Mouse (Mus musculus): ENCODE data around the gene Serhl.
"Not testable (repeated sequence)": the region's sequence is repeated elsewhere in the genome, so short reads cannot be mapped to it uniquely, and the experiment has no call there.

Serhl gene

DNA sequence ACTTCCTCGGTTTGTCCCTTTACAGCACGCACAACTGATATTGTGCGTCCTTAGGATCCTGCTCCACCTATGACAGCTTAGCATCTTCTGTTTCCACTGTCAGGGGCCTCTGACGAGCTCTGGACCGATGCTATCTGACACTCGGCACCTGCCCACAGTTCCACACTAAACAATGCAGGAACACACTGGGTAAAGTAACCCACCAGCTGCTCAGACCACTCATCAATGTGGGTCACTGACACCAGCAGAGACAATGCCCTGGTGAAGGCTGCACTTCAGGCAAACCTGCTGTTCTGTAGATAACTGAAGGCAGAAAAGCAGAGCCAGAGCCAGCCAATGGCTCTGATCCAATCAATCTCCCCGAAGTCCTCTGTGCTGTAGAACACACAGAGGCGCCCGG is 37.3 kb downstream of the Serhl start:
- no peak for DNase-seq (ENCODE audit: low read depth, low spot score)

DNA sequence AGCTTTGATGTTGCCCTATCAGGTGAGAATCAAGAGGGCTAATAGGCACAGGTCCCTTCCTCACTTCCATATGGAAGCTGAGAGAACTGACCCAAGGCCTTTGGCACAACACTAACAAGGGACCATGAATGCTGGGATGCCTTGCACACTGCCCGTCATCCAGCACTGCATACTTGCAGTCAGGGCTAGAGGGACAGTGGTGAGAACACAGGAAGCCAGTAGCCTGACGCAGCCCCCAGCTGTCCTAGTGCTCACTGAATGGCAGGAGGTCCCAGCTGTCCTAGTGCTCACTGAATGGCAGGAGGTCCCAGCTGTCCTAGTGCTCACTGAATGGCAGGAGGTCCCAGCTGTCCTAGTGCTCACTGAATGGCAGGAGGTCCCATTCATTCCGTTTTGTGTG is 37.7 kb downstream of the Serhl start:
- not testable (repeated sequence) for DNase-seq (ENCODE audit: low read depth, low spot score)

- DNase-seq (ENCODE audit: low read depth, low spot score) = no peak
Measured at GRCm38 (mm10) chr15:83129530-83130231, 40.4 kb downstream of the Serhl start.

DNA sequence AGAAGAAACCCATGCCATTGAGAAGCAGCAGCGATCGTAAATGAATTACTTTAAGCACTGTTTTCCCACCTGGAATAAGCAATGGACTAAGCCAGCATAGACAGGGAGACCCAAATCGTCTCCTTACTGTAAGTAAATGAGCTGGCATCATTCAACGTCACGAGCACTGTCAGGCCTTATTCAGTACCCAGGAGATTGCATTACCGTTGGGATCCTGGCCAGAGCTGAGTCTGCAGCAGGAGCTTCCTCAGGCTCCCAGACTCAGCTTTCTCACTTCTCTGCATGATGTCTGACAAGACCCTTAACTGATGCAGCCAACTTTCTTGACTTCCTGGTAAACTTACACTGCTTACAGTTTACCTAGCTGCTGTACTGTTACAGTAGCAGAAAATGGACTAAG is 45.4 kb downstream of the Serhl start:
- DNase-seq (ENCODE audit: low read depth, low spot score) = no peak

DNA sequence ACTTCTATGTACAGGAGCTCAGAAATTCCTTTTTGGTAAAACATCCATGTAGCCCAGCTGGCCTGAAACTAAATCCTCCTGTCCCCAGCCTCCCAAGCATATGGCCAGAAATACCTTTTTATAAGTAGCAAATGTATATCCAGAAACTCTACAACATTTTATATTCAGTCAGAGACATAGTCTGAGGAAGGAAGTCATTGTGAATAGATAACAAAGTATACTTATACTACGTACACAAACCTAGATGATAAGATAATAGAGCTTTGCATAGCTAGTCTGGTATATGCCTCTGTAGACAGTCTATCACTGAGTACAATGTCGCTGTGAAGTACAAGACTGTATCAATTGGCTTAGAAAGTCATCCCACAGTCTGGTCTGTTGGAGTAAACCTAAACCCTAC is 46.3 kb downstream of the Serhl start:
- DNase-seq (ENCODE audit: low read depth, low spot score) = no peak

GRCm38 (mm10) chr15:83142861-83143260 is 53.6 kb downstream of the Serhl start:
- no peak for DNase-seq (ENCODE audit: low read depth, low spot score)

GRCm38 (mm10) chr15:83145541-83145940 is 56.2 kb downstream of the Serhl start:
- no peak for DNase-seq (ENCODE audit: low read depth, low spot score)

DNA sequence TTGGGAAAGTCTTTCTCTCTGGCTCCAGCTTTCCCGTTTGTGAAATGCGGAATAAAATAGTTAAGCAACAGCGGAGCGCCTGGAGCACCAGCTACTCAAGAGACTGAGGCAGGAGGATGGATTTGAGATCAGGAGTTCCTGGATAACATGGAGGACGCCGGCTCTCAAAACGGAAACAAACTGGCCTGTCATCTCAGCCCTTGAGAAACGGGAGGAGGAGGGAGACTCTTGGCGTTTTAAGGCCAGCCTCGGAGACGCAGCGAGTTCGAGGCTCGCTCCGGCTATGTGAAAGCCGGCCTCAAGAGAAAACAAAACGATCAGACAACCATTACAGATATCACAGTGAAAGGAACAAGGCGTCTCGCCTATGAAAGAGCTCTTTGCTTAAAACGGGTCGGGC is 59.1 kb downstream of the Serhl start:
- no peak for DNase-seq (ENCODE audit: low read depth, low spot score)

DNA sequence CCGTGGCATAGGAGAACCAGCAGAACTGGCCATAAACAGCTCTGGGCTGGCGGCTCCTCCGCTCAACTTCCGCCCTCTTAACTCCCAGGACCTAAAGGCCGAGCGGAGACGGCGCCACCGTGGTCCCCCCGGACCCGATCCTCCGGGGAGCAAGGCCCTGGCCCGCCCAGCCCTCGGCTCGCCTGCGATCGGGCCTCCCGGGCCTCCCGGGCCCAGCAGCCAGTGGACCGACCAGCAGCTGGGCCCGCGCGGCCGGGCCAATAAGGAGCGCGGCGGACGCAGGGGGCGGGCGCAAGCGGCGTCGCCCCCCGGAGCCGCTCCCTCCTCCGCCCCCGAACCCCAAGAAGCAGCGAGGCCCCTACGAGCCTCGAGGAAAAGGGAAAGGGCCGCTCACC is 59.5 kb downstream of the Serhl start:
- DNase-seq (ENCODE audit: low read depth, low spot score) = no peak

- peak; percentile 99 for DNase-seq (ENCODE audit: low read depth, low spot score)
Measured at GRCm38 (mm10) chr15:83149196-83150072, 60.1 kb downstream of the Serhl start, which contains the start of gene Poldip3. Gene Poldip3 (minus strand): TSS chr15:83149384.

DNA sequence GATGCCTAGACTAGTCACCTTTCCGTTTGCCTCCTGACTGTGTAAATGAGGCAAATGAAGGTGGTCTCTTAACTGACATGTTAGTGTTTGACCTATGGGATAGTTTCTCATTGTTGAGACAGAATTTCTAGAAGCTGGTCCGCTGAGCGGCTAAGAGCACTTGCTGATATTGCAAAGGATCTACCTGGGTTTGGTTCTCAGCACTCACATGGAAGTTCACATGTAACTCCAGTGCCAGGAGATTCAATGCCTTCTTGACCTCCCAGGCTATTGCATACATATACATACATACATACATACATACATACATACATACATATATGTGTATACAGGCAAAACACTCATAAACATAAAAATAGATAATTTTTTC is 60.8 kb downstream of the Serhl start:
- no peak for DNase-seq (ENCODE audit: low read depth, low spot score)

- no peak for DNase-seq (ENCODE audit: low read depth, low spot score)
Measured at GRCm38 (mm10) chr15:83150694-83151093, 61.4 kb downstream of the Serhl start.

DNA sequence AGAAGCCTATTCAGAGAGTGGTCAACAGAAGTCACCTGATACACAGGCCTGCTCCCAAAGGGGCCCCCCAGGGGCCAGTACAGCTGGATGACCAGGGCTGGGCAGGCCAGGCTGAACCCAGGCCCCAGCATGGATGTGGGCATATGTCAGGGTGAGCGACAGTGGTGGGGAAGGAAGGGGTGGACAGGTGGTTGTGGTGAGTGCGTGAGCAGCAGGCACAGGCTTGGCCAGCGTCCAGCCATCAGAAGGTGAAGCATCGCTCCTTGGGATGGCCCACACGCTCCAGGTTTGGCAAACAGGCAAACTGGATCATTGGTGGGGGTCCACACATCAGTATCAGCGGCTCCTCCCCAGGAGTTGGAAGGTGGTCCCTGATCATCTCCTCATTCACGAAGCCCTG is 65.0 kb downstream of the Serhl start:
- no peak for DNase-seq (ENCODE audit: low read depth, low spot score)

DNA sequence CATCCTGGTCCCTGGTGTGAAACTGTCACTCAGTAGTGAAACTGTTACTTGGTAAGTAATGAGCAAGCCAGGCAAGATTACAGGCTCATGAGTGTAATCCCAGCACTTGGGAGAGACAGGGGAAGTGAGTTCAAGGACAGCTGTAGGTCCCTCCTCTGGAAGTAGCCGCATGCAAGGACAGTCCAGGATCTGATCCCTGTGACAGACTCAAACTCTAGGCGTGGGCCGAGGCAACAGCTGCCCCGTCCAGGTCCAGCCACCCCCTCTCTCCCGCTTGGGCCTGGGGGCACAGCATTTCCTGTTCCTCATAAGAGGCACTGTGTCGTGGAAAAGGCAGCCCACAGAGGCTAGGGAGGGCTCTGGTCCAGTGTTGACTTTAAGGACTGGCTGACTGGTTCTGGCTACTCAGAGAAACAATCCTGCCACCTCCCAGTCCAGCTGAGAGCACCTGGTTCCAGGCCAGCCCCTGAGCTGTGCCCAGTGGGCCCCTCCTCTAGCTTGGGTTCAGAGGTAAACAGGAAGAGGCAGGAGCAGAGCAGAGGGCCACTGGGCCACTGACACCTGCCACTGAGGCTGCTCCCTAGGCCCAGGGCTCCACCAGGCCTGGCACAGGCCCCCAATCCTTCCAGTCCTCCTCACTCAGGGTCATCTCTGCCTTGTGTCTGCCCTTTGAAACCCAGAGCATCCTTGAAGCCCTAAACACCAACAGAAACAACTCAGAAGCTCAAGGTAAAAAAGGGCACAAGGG is 66.5 kb downstream of the Serhl start:
- DNase-seq (ENCODE audit: low read depth, low spot score) = no peak

- no peak for DNase-seq (ENCODE audit: low read depth, low spot score)
Measured at GRCm38 (mm10) chr15:83156929-83157666, 67.8 kb downstream of the Serhl start.

DNA sequence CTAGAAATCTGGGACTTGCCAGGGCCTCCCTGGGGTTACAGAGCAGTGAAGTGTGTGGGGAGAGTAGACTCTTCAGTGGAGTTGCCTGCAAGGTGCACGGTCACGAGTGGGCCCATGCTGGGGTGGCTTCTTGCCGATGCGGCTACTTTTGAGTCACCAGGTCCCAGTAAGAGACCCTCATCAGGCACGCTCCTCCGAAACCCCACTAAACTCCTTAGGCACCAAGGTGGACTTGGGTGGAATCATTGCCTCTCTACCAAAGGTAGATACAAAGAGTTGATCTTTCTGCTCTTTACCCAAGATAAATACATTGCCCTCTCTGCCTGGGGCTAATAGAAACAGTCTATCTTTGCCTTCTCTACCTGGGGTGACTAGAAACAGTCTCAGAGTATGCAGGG is 68.4 kb downstream of the Serhl start:
- DNase-seq (ENCODE audit: low read depth, low spot score) = no peak

- no peak for DNase-seq (ENCODE audit: low read depth, low spot score)
Measured at GRCm38 (mm10) chr15:83158587-83159160, 69.4 kb downstream of the Serhl start.

DNA sequence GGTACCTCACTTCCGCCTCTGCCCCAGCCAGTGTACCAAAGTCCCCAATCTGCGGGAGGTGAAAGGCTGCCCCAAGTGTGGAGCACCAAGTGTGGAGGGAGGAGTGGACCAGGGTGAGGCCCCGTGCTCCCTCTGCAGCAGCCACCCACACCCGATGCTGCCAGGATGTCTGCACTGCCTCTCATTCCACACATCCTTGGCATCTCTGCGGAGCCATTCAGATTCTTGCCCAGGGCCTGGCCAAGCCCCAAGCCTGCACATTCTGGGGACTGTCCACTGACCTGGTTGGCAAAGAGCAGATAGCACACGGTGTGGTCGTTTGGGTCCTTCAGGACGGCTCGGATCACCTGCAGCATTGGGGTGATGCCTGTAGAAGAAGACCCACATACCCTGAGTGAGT is 70.5 kb downstream of the Serhl start:
- no peak for DNase-seq (ENCODE audit: low read depth, low spot score)

DNA sequence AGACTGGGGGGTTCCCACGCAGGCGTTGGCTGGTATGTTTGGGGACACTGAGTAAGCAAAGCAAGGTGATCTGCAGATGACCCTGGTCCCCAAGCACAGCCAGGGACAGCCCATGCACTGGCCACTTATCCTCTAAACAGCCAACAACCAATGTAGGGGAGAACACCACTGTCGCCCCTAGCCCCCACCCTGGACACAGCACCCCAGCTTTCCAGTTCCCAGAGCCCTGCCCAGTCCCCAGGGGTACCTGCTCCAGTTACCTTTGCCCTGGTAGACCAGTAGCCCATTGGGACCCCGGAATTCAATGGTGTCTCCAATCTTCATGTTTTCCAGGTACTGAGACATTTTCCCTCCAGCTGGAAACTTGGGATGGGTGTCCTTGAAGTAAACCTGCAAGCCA is 71.3 kb downstream of the Serhl start:
- DNase-seq (ENCODE audit: low read depth, low spot score) = no peak

- no peak for DNase-seq (ENCODE audit: low read depth, low spot score)
Measured at GRCm38 (mm10) chr15:83161062-83161748, 71.9 kb downstream of the Serhl start.

DNA sequence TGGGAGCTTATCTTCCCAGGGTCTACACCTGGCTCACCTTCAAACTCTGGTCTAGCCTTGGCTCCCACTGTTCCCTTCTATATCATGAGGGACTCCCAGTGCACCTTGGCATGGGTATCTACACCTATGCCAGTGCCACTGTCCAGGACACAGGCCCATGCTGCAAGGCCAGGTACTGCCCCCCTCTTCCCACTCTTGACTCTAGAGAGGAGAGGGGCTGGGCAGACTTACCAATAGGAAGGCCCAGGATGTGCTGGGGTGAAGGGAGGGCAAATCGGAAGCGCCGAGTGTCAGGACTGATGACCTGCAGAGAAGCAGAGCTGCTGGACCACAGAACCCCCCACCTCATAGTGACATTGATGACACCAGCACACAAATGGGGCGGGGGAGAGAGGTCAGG is 72.7 kb downstream of the Serhl start:
- DNase-seq (ENCODE audit: low read depth, low spot score) = no peak
